In the genomic region with DNA sequence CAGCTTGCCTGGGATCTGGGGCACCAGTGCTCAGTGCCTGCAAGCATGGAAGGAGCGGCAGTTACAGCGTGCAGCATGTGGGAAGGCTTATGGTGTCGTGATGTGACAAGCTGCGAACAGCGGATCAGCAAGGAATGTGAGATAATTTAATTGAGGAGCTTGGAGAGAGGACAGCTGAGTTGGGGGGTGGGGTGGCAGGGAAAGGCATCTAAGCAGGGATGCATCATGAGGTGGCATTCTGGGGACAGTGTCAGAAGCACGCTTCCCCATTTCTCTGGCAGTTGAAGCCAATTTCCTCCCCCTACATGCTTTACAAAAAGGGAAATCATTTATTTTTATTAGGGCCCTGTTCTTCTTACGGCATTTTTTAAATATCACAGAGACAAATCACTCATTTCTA, we compare ENCODE assay signal across 8 mouse cellular contexts.
A peak's percentile ranks its signal among the peaks of the same experiment; 100 is the strongest.
DNase-seq lines count a peak whose midpoint lies in the region; ATAC-seq and TF ChIP-seq lines count a peak whose summit lies in the region.

No protein-coding gene starts in this region.

- peak; percentile 43 to 70 for DNase-seq in left cerebral cortex, adult 18-20 months (ENCODE audit: low spot score in 2 of 2)
- DNase-seq in left cerebral cortex, adult 11 months (ENCODE audit: low spot score) = no peak
- peak; percentile 61 to 71 for DNase-seq in layer of hippocampus, postnatal 36 days
- DNase-seq in retina, postnatal 1 day = peak; percentile 89
- DNase-seq in gastrocnemius, adult 2 months = no peak

- 0 out of 2 replicates have a peak, but pooled peaks cover 2% of the 10 kb centered on the region for H3K27me3 ChIP-seq in embryonic facial prominence, embryonic 15.5 days
- no peaks in the 10 kb centered on the region for H3K27me3 ChIP-seq in kidney, embryonic 14.5 days (ENCODE audit: control insufficient read depth, insufficient read depth, low read length)

- peaks cover 37% of the 10 kb centered on the region for H3K4me1 ChIP-seq in embryonic facial prominence, embryonic 15.5 days
- 0 out of 2 replicates have a peak, but pooled peaks cover 4% of the 10 kb centered on the region for H3K4me1 ChIP-seq in kidney, embryonic 14.5 days (ENCODE audit: control insufficient read depth, insufficient read depth, low read length)

- H3K9me3 ChIP-seq in embryonic facial prominence, embryonic 15.5 days (replicated peaks) = no peaks in the 10 kb centered on the region
- no peaks in the 10 kb centered on the region for H3K9me3 ChIP-seq in kidney, embryonic 14.5 days (ENCODE audit: control insufficient read depth, low read length)

- H3K4me3 ChIP-seq in embryonic facial prominence, embryonic 15.5 days (replicated peaks) = no peak overlapping the region
- no peak overlapping the region for H3K4me3 ChIP-seq in gastrocnemius, adult 2 months
- H3K4me3 ChIP-seq in kidney, embryonic 14.5 days (ENCODE audit: low read length) = no peak overlapping the region

- no peak overlapping the region for H3K9ac ChIP-seq in embryonic facial prominence, embryonic 15.5 days
- no peak overlapping the region for H3K9ac ChIP-seq in kidney, embryonic 14.5 days (ENCODE audit: low read depth, low read length)

- no peak overlapping the region for H3K4me2 ChIP-seq in embryonic facial prominence, embryonic 15.5 days (replicated peaks)
- H3K4me2 ChIP-seq in kidney, embryonic 14.5 days (replicated peaks; ENCODE audit: low read depth, low read length) = no peak overlapping the region

- H3K36me3 ChIP-seq in embryonic facial prominence, embryonic 15.5 days = no peaks in the 10 kb centered on the region
- H3K36me3 ChIP-seq in kidney, embryonic 14.5 days (ENCODE audit: control insufficient read depth, insufficient read depth, low read length) = no peaks in the 10 kb centered on the region

- intact Hi-C loops in gastrocnemius, adult 2 months (cut with DNase I) = no loop called here

- no peak overlapping the region for H3K27ac ChIP-seq in embryonic facial prominence, embryonic 15.5 days (replicated peaks)
- no peak overlapping the region for H3K27ac ChIP-seq in gastrocnemius, adult 2 months
- H3K27ac ChIP-seq in kidney, embryonic 14.5 days (ENCODE audit: low read depth, low read length) = no peak overlapping the region

- peak; percentile 40; the same call in 1 of the 2 replicates for ATAC-seq in embryonic facial prominence, embryonic 15.5 days (ENCODE audit: insufficient number of reproducible peaks, low FRiP score, low TSS enrichment, low read depth)
- no peak for ATAC-seq in kidney, embryonic 14.5 days (ENCODE audit: low FRiP score, low TSS enrichment)
- ATAC-seq in CD4-positive, CD25-positive, alpha-beta regulatory T cell, adult 4 months = no peak

- 18% methylated on average over 7 of the region's 7 CpGs for WGBS in embryonic facial prominence, embryonic 15.5 days
- 50% methylated on average over 7 of the region's 7 CpGs for WGBS in kidney, embryonic 14.5 days

- no peak for TF ChIP-seq CTCF in gastrocnemius, adult 2 months (IDR thresholded peaks at IDR 0.05)

Comparison
In these comparisons a context has a peak if more than half of its experiments do, and no peak if none do; other contexts are left out.
1. DNase-seq: peak in left cerebral cortex, adult 18-20 months (2 of 2), layer of hippocampus, postnatal 36 days (2 of 2) and retina, postnatal 1 day (single experiment); none in left cerebral cortex, adult 11 months (single experiment) and gastrocnemius, adult 2 months (single experiment).